Mouse (Mus musculus) bone marrow, adult 2 months (tissue): Measurements from ENCODE around the gene Cpsf4l.

ENCODE experiments used
- CTCF ChIP-seq: fragments of 200-500 bp; IDR thresholded peaks from 2 replicates; pipeline ENCODE4 v1.5.1; 2011; ENCODE audit warnings: low read length, control low read depth; ENCODE audit not compliant: control insufficient read depth, insufficient read depth
- POLR2A ChIP-seq: fragments of 200-500 bp; IDR thresholded peaks from 2 replicates; pipeline ENCODE4 v1.6.1; 2011; ENCODE audit warnings: low read depth, mild to moderate bottlenecking, control low read depth, low read length, borderline replicate concordance; ENCODE audit not compliant: control insufficient read depth

GRCm38 (mm10) chr11:113698013-113698545 is 11.7 kb downstream of the Cpsf4l start:
- TF ChIP-seq CTCF (no peak), POLR2A (no peak)
